Mouse (Mus musculus): Measurements from ENCODE around the gene 1700016H13Rik.

1700016H13Rik gene

DNA sequence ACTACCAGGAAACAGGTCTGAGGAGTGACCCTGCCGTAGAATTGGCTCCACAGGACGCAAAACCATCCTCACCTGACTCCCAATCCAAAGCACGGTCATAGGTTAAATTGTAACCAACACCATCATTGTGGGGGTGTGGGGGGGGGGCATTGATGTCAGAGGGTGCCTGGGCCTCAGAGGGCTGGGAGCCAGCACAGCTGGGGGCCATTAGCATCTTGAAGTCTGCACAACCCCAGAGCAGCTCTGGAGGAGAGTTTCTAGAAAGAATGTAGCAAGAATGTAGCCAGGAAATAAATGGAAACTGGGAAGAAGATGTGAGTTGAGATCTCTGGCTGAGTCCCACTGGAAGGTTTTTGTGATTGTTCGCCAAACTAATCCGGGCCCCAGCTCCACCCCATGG, 56.9 kb downstream of the 1700016H13Rik start:
- no peak for DNase-seq

DNA sequence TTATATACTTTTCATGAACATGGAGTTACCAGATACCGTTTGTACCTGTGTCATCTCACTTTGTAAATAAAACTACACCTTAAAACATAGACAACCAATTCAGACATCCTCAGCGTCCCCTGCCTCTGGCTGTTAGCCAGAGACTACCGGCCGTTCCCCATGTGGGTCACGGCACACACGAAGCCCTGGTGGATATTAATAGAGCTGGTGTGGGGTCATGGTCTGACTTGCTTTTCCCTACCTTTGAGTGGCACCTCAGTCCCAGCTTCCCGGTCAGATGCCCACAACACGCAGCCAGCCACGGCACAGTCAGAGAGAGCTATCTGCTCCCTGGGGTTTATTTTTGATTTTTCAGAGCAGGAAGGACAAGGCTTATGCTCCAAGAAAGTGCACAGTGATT, 57.5 kb downstream of the 1700016H13Rik start:
- DNase-seq: no peak

Measured in thymus, postnatal 25 days (tissue).